Mouse (Mus musculus): ENCODE results near the gene Nek2. TPM values are rescaled to one million over a fixed set of nuclear protein-coding genes. Genes with fewer than 3 reads are reported as not detected.

Gene Nek2
- total and polyA plus RNA-seq, 2 experiments = 0.28 to 0.46 TPM

GRCm38 (mm10) chr1:191855136-191855878 lies 34.1 kb downstream of the Nek2 start:
- no peaks in the 10 kb centered on the region for H3K36me3 ChIP-seq (ENCODE audit: control insufficient read depth, insufficient read depth, low read length)
- H3K27me3 ChIP-seq (ENCODE audit: control insufficient read depth, insufficient read depth, low read length) = no peaks in the 10 kb centered on the region
- H3K27ac ChIP-seq (replicated peaks; ENCODE audit: insufficient read depth, low read depth, low read length) = no peak overlapping the region
- TF ChIP-seq CTCF (IDR thresholded peaks at IDR 0.05; ENCODE audit: low read depth, low read length) (no peak), POLR2A (IDR thresholded peaks at IDR 0.05; ENCODE audit: extremely low read depth, insufficient read depth, low read length) (no peak)
- no peaks in the 10 kb centered on the region for H3K4me1 ChIP-seq (ENCODE audit: control insufficient read depth, insufficient read depth, low read length)
- no peak overlapping the region for H3K9ac ChIP-seq (ENCODE audit: low read depth, low read length)
- WGBS = 80% methylated on average over 10 of the region's 10 CpGs
- no peak overlapping the region for H3K4me3 ChIP-seq (ENCODE audit: insufficient read depth, low read depth, low read length)
- no peaks in the 10 kb centered on the region for H3K79me2 ChIP-seq (ENCODE audit: control insufficient read depth, insufficient read depth, low read length)
- DNase-seq (ENCODE audit: extremely low read depth, low read depth, low spot score) = no peak

GRCm38 (mm10) chr1:191856886-191857651 lies 35.8 kb downstream of the Nek2 start:
- no peak overlapping the region for H3K4me3 ChIP-seq (ENCODE audit: insufficient read depth, low read depth, low read length)
- H3K27ac ChIP-seq (replicated peaks; ENCODE audit: insufficient read depth, low read depth, low read length) = no peak overlapping the region
- 66% methylated on average over 5 of the region's 5 CpGs for whole genome bisulfite sequencing
- no peak for TF ChIP-seq CTCF (IDR thresholded peaks at IDR 0.05; ENCODE audit: low read depth, low read length)
- no peak for DNase-seq (ENCODE audit: extremely low read depth, low read depth, low spot score)
- H3K9ac ChIP-seq (ENCODE audit: low read depth, low read length) = no peak overlapping the region
- H3K27me3 ChIP-seq (ENCODE audit: control insufficient read depth, insufficient read depth, low read length) = no peaks in the 10 kb centered on the region
- no peaks in the 10 kb centered on the region for H3K79me2 ChIP-seq (ENCODE audit: control insufficient read depth, insufficient read depth, low read length)
- H3K36me3 ChIP-seq (ENCODE audit: control insufficient read depth, insufficient read depth, low read length) = no peaks in the 10 kb centered on the region
- no peaks in the 10 kb centered on the region for H3K4me1 ChIP-seq (ENCODE audit: control insufficient read depth, insufficient read depth, low read length)

- Histone ChIP-seq H3K27ac (replicated peaks; ENCODE audit: insufficient read depth, low read depth, low read length) (no peak overlapping the region), H3K9ac (ENCODE audit: low read depth, low read length) (no peak overlapping the region), H3K4me3 (ENCODE audit: insufficient read depth, low read depth, low read length) (no peak overlapping the region), H3K27me3 (ENCODE audit: control insufficient read depth, insufficient read depth, low read length) (no peaks in the 10 kb centered on the region), H3K36me3 (ENCODE audit: control insufficient read depth, insufficient read depth, low read length) (no peaks in the 10 kb centered on the region), H3K4me1 (ENCODE audit: control insufficient read depth, insufficient read depth, low read length) (no peaks in the 10 kb centered on the region), H3K79me2 (ENCODE audit: control insufficient read depth, insufficient read depth, low read length) (no peaks in the 10 kb centered on the region)
- DNase-seq (ENCODE audit: extremely low read depth, low read depth, low spot score) = no peak
- TF ChIP-seq POLR2A (IDR thresholded peaks at IDR 0.05; ENCODE audit: extremely low read depth, insufficient read depth, low read length) = no peak
- TF ChIP-seq CTCF (IDR thresholded peaks at IDR 0.05; ENCODE audit: low read depth, low read length) = no peak
These were observed 36.9 kb downstream of the Nek2 start for GRCm38 (mm10) chr1:191858136-191858535.

GRCm38 (mm10) chr1:191859847-191860246 lies 38.6 kb downstream of the Nek2 start:
- Histone ChIP-seq H3K27me3 (ENCODE audit: control insufficient read depth, insufficient read depth, low read length) (no peaks in the 10 kb centered on the region), H3K9ac (ENCODE audit: low read depth, low read length) (no peak overlapping the region), H3K4me1 (ENCODE audit: control insufficient read depth, insufficient read depth, low read length) (no peaks in the 10 kb centered on the region), H3K4me3 (ENCODE audit: insufficient read depth, low read depth, low read length) (no peak overlapping the region), H3K36me3 (ENCODE audit: control insufficient read depth, insufficient read depth, low read length) (no peaks in the 10 kb centered on the region), H3K27ac (replicated peaks; ENCODE audit: insufficient read depth, low read depth, low read length) (no peak overlapping the region), H3K79me2 (ENCODE audit: control insufficient read depth, insufficient read depth, low read length) (no peaks in the 10 kb centered on the region)
- DNase-seq (ENCODE audit: extremely low read depth, low read depth, low spot score) = no peak
- WGBS = 64% methylated on average over 3 of the region's 3 CpGs
- TF ChIP-seq POLR2A (IDR thresholded peaks at IDR 0.05; ENCODE audit: extremely low read depth, insufficient read depth, low read length) (no peak), CTCF (IDR thresholded peaks at IDR 0.05; ENCODE audit: low read depth, low read length) (no peak)

- Histone ChIP-seq H3K9ac (ENCODE audit: low read depth, low read length) (no peak overlapping the region), H3K79me2 (ENCODE audit: control insufficient read depth, insufficient read depth, low read length) (no peaks in the 10 kb centered on the region), H3K4me1 (ENCODE audit: control insufficient read depth, insufficient read depth, low read length) (no peaks in the 10 kb centered on the region), H3K27ac (replicated peaks; ENCODE audit: insufficient read depth, low read depth, low read length) (no peak overlapping the region), H3K36me3 (ENCODE audit: control insufficient read depth, insufficient read depth, low read length) (no peaks in the 10 kb centered on the region), H3K27me3 (ENCODE audit: control insufficient read depth, insufficient read depth, low read length) (no peaks in the 10 kb centered on the region), H3K4me3 (ENCODE audit: insufficient read depth, low read depth, low read length) (no peak overlapping the region)
- TF ChIP-seq POLR2A (IDR thresholded peaks at IDR 0.05; ENCODE audit: extremely low read depth, insufficient read depth, low read length) (no peak), CTCF (IDR thresholded peaks at IDR 0.05; ENCODE audit: low read depth, low read length) (no peak)
- 75% methylated on average over 5 of the region's 5 CpGs for WGBS
- DNase-seq (ENCODE audit: extremely low read depth, low read depth, low spot score) = no peak
These were observed 40.0 kb downstream of the Nek2 start for GRCm38 (mm10) chr1:191861247-191861646.
